Mouse (Mus musculus): Measurements from ENCODE around the gene Cib2. TPM values are rescaled to one million over a fixed set of nuclear protein-coding genes. Genes with fewer than 3 reads are reported as not detected.
A peak's percentile ranks its signal among the peaks of the same experiment; 100 is the strongest.
"Not testable (repeated sequence)": the region's sequence is repeated elsewhere in the genome, so short reads cannot be mapped to it uniquely, and the experiment has no call there.

Gene Cib2
- total RNA-seq (2021) = 10 to 100 TPM; 19.3 to 22.8 TPM

DNA sequence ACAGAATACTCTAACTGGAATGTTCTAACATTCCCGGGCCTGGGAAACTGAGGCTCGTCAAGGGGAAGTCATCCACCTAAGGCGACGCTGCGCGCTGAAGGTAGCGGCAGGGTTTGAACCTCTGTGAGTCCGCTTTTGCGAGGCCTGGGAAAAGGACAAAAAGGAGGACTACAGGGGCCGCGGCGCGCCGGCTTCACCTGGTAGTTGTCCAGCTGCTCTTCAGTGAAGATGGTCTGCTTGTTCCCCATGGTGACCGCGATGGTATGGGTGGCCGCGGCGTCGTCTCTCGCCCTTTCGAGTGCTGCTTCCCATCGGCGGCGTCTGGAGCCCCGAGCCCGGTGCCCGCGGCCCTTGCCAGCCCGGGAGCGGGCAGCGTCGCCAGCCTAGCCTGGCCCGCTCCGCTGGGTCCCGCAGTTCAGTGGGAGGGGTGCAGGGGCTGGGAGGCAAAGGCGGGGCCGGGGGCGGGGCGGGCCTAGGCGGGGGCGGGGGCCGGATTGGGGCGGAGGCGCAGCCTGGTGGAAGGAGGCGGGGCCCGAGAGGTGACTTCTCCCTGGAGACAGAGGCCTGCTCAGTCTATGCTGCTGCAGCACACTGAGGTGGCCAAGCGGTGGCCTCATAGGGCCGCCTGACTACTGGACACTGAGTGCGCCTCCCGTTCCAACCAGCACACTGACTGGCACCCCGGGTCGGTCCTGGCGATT, at the start of gene Cib2:
Cib2 (minus strand) TSS at position 448 of the 701 bp plus-strand sequence.
- DNase-seq (ENCODE audit: low spot score in 2 of 2) = peak; percentile 67 to 69
- intact Hi-C loops (cut with DNase I) = no loop called here

DNA sequence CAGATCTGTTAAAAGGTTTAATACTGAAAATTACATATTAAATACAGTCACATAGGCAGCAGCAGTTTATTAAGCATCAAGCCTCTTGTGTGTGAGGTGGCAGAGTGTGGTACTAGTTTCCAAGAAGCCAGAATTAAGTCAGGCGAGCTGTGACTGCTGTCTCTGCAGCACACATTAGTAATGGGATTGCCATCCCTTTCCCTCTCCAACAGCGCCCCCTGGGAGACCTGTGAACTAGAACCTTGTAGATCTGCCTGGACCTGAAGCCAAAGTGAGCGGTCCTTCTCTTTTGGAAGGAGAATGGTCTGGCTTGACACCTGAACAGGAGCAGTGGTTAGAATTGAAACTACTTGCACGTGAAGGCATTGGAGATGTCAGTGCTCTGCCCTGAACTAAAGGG, 44.9 kb upstream of the Cib2 start:
- peak in 1 of 2 experiments; percentile 22 for DNase-seq (ENCODE audit: low spot score in 2 of 2)
- intact Hi-C loops (cut with DNase I) = no loop called here

DNA sequence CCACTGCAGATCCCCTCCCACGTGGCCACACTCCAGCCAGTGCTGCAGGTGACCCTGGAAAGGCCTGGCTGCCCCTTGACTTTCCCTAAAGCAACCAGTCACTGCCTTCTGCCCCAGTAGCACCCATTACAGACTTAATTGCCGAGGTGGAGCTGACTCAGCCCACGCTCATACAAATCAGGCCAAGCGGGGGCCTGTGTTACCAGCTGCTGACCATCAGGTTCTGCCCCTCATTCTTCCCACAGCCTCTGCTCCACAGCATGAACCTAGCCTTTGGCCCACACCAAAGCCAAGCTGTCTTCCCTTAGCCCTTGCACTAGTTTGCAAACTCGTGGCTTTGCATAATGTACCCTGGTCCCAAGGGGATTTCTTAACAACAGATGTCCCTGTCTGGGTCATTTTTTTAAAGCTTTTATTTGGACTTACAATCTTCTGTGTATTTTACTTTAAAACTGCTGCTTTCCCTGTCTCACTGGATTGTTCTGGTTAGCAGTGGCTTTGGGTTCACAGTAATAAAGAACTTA, 44.2 kb upstream of the Cib2 start:
- DNase-seq (ENCODE audit: low spot score in 2 of 2) = no peak
- intact Hi-C loops (cut with DNase I) = no loop called here

DNA sequence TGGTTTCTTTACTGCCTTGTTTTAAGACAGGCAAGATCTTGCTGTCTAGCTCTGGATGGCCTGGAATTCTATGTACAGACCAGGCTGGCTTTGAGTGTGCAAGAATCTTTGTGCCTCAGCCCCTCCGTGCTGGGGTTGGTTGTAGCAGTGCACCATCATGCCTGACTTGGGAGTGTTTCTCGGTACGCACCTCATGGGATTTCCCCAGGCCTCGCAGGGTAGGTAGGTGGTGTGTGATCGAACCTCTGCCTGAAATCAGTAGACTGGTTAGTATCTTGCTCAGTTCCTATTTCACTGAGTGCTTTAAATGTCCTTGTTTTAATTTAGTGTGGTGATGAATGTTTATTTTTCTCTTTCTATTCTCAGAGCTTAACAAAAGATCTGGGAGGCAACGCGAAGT, 42.9 kb upstream of the Cib2 start:
- intact Hi-C loops (cut with DNase I) = no loop called here
- no peak for DNase-seq (ENCODE audit: low spot score in 2 of 2)

DNA sequence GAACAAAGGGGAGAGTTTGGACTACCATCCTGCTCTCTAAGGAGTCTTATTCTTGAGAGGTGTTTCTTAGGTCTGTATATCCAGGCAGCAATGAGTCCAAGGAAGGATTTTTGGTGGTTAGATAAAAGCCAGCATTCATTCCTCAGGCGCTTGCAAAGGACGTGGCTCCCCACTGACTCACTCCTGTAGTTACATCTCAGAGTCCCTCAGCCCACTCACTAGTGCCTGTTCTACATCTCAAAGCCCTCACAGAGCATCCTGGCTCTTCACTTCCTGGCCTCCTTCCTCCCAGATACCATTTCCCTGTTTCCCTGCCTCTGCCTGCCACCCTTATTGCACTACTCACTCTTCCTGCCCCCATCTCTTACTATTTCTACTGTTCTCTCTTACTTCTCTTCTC, 42.4 kb upstream of the Cib2 start:
- no peak for DNase-seq (ENCODE audit: low spot score in 2 of 2)
- intact Hi-C loops (cut with DNase I) = no loop called here

DNA sequence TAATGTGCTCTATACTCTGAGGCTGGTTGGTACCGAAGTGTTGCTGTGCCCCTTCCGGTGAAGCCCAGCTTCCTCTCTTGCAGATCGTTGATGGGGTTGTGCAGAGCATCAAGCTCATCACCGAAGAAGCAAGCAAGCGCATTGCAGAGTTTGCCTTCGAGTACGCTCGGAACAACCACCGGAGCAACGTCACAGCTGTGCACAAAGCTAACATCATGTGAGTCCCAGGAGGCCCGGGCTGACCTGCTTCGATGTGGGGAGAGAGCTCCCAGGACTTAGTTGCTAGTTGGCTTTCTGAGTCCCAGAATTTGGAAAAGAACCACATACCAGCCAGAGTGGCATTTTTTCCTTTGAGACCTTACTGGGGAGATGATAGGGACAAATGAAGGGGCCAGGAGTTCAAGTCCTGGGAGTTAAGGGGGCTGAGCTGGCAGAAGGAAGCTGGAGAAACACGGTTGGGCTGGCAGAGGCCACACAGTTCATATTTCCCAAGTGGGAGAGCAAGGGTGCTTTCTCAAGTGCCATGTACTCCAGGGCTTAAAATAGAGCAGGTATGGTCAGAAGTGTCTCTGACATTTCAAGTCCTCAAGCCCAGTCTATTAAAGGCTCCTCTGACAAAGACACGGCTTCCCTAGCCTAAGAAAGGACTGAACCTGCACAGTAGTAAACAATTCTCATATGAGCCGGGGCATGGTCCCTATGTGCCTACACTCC, 36.9 kb upstream of the Cib2 start:
- intact Hi-C loops (cut with DNase I) = no loop called here
- DNase-seq (ENCODE audit: low spot score in 2 of 2) = no peak

DNA sequence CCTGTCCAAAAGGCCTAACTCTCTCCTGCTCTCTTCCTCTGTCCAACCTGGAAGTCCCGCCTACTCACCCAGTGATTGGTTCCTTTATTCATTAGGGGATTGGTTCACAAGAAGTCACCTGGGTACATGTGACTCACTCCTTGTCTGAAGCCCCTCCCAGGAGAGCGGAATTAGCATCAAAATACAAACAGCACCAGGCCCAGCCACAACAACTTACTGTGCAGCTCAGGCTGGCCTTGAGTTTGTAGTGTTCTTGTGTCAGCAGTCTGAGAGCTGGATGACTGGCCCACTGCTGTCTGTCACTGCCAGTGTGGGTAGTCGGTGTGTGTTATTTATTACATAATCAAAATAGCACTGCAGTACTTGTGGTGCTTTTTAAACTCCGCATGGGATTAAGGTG, 33.6 kb upstream of the Cib2 start:
- intact Hi-C loops (cut with DNase I); DNase-seq (ENCODE audit: low spot score in 2 of 2): not testable (repeated sequence)

DNA sequence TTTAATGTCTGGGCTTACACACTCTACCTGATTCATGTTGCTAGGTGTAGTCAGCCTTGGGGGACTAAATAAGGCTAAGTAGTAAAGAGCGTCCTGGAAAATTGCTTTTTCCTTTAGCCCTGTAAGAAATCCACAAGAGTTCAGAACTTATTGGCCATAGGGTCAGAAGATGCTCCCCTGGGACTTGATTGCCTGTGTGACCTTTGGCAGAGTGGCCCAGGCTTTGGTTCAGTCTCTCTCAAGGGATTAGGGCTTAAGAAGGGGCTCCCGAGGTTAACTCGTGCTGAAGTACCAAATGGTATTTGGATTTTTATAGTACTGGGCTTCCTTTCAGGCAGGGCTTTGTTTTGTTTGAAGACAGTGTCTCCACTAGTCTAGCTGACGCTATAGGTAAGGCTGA, 27.8 kb upstream of the Cib2 start:
- intact Hi-C loops (cut with DNase I) = no loop called here
- DNase-seq (ENCODE audit: low spot score in 2 of 2) = no peak

DNA sequence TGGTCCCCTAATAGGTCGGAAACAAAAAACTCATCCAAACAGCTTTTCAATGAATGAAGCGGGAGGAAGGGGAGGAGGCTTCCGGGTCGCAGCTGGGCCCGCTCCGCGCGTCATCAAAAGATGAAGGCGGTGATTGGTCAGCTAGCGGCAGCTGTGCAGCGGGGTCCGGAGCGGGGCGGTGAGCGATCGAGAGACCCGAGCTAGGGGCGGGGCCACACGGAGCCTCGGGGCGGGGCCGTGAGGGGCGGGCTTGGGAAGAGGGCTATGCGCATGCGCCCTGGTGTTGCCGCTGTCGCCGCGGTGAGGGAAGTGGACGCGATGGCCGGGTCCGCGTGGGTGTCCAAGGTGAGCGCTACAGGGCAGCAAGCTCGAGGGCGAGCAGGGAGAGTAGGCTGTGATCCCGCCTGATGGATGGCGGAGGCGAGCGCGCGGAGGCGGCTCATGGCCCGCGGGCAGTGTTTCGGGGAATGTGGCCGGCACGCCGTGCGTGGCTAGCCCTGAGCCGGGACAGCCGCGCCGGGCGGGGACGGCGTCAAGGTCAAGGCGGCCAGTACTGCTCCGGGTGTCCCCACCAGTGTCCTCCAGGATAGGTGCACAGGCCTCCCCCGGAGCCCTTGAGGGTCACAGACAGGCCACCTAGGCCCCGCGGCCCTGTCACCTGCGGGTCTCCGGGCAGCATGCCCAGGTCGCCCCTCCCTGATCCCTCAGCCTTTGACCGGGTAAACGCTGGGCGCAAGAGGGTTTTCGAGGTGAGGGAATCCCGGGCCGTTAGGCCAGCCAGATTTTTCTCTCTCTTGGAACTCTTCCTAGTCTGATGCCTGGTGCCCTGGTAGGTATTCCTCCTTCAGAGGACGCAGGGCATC, 26.4 kb upstream of the Cib2 start, which contains the start of gene Idh3a:
Idh3a (plus strand) TSS at position 136 of the 863 bp plus-strand sequence.
- intact Hi-C loops (cut with DNase I) = no loop called here

DNA sequence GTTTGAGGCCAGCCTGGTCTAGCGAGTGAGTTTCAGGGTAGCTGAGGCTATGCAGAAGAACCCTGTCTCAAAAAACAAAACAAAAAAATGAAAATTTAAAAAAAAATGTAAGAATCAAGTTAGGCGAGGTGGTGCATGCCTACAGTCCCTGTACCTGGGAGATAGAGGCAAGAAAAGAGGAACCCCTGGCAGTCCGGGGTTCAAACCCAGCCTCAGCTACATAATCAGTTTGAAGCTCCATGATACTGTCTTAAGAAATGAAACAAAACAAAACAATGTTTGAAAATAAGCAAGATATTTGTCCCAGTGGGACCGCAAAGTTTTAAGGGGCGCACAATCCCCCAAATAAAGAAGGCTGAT, 25.8 kb upstream of the Cib2 start:
- DNase-seq (ENCODE audit: low spot score in 2 of 2) = no peak
- intact Hi-C loops (cut with DNase I) = no loop called here

More for the DNA sequence above, 26.4 kb upstream of the Cib2 start, which contains the start of gene Idh3a:
- peak; percentile 96 to 97 for DNase-seq (ENCODE audit: low spot score in 2 of 2)

DNA sequence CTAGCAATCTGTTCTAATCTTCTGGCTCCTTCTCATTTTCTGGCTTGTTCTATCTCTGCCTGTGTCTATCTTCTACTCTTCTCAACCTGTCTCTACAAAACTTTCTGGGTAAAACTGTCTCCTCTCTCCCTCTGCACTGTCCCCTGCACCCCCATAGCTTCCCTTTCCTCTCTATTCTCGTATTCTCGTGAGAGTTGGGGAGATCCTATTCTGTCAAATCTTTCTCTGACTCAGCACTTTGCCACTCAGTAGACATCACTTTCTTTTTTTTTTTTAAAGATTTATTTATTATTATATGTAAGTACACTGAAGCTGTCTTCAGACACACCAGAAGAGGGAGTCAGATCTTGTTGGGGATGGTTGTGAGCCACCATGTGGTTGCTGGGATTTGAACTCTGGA, 24.1 kb upstream of the Cib2 start:
- intact Hi-C loops (cut with DNase I) = not testable (repeated sequence)

DNA sequence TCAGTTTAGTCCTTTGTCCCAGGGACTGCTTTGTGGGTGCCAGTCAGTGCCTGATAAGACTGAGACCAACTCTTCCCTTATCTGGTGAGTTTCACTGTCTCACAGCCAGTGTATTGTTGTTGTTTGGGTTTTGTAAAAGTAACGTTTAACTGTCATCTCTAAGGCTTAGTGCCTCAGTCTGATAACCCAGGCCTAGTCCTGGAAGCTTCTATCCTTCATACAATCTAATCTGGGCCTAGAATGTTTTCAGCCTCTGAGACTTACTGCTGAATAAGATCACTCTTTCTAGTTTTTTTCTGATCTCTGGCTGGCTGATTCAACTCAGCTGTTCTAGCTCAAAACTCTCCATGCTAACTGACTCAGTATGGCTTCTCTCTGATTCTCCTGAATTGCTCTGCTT, 23.7 kb upstream of the Cib2 start:
- intact Hi-C loops (cut with DNase I) = no loop called here
- no peak for DNase-seq (ENCODE audit: low spot score in 2 of 2)

More for the DNA sequence above, 24.1 kb upstream of the Cib2 start:
- not testable (repeated sequence) for DNase-seq (ENCODE audit: low spot score in 2 of 2)

DNA sequence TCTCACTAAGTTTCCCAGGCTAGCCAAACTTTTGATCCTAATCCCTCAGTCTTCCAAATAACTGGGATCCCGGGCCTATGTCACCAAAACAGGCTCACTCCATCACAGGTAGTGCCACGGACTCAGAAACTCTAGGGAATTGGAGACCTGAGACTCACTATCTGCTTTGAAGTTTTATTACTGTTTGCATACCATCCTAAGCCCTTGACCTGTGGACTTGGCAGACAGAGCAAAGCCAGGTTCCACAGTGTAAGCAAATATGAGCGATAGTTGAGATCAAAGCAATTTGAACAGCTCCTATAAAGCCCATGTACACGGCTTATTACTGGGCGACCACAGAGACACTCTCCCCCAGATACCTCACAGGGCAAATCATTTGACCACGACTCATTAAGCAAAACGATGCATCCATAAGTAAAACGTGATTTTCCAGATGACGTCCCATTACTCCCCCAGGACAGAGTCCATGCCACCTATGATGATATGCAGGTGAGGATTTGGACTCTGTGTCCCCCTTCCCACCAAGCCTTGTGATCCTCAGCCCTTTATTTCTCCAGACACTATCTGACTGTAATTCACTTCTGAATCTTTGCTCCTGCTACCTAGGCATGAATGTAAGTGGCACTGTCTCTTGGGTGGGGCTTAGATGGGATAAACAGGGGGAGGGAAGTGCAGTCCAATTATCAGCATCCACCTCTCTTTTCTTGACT, 11.3 kb upstream of the Cib2 start:
- intact Hi-C loops (cut with DNase I) = no loop called here
- no peak for DNase-seq (ENCODE audit: low spot score in 2 of 2)

DNA sequence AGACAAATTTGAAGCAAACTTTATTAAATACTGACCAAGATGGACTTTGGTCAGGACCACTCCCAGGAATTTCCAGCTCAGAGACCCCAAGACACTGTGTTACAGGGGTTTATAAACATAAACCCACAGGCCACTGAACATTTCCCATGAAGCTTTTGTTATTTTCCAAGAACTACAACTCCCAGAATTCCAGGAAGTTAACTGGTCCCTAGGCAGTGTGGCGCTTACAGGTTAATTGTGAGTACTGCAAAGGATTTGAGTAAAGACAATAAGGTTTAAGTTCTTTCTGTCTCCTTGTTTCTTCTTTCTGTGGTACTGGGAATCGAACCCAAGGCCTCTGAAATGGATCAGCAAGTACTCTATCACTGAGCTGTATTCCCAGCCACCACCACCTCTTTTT, 8.7 kb upstream of the Cib2 start:
- intact Hi-C loops (cut with DNase I) = no loop called here
- no peak for DNase-seq (ENCODE audit: low spot score in 2 of 2)

DNA sequence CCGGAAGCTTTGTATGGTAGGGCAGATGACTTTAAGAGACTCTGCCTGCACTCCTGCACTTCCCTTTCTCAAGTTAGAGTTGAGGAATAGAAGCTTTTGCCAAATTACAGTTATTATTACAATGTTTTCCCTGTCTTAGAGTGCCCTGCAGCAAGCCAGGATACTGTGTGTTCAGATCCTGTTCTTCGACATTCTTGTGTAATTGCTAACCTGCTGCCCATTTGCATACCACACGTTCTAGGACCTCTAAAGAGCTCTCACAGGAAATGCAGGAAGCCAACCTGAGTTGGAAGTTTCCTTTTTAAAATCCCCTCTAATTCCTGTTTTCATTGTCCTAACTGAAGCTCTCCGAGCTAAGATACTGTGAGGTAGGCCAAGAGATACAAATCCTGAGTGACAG, 6.9 kb upstream of the Cib2 start:
- DNase-seq (ENCODE audit: low spot score in 2 of 2) = no peak
- intact Hi-C loops (cut with DNase I) = no loop called here

DNA sequence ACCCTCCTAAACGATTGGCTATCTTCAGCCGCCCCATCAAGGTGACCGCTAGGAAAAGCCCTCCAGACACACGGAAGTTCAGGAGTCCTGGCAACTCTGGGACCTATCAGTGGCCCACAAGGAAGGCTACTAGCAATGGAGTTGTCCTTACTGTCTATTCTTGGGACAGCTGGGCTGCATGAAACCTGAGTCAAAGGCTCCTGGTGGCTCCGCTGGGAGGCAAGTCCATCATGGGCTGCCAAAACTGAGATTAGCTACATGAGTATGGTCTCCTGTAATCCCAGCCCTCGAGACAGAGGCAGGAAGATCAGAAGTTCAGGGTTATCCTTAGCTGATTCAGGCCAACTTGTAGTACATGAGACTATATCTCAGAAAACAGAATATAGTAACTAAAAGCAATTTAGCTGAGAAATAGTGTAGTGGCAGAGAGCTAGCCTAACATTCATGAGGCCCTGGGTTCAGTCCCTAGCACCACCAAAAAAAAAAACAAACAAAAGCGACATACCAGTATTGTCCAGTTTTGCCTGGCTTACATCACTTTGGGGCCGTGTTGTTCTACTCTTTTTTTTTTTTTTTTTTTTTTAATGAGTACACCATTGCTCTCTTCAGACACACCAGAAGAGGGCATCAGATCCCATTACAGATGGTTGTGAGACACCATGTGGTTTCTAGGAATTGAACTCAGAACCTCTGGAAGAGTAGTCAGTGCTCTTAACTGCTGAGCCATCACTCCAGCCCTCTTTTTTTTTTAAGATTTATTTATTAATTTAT, 998 bp upstream of the Cib2 start:
- intact Hi-C loops (cut with DNase I) = no loop called here
- DNase-seq (ENCODE audit: low spot score in 2 of 2) = no peak

DNA sequence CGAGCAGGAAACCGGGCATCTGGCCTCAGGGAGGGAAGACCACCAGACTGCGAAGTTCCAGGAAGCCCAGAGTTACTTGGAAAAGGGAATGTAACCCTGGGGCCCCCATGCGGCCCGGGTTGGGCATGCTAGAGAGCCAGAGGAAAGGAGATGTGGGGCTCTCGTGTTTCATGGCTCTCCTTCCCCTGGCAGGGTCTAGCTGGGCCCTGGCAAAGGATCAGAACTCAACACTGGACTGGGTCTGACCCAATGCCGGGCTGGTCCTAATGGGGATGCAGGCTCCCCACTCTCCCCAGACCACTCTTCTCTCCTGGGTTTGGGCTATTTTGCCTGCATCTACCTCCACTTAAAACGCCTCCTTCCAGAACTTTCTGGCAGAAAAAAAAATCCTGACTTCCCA, 1.3 kb downstream of the Cib2 start:
- intact Hi-C loops (cut with DNase I) = no loop called here
- no peak for DNase-seq (ENCODE audit: low spot score in 2 of 2)

DNA sequence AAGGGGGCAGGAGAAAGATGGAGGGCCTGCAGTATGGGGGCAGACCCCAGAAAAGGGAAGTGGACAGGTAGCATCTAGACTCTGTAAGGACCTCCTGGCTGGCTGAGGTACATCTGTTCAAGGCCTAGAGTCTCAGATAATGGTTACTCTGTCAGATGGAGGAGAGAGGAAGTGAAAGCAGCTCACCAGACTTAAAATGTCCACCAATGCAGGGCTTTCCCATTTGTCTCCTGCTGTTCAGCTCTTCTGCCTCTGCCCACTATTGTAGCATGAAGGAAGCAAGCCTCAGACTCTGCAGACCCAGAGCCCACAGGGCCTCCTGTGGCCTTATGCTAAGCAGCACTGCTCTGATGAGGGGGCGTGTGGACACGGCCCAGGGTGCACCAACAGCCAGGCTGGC, 5.0 kb downstream of the Cib2 start:
- intact Hi-C loops (cut with DNase I) = no loop called here
- DNase-seq (ENCODE audit: low spot score in 2 of 2) = no peak

DNA sequence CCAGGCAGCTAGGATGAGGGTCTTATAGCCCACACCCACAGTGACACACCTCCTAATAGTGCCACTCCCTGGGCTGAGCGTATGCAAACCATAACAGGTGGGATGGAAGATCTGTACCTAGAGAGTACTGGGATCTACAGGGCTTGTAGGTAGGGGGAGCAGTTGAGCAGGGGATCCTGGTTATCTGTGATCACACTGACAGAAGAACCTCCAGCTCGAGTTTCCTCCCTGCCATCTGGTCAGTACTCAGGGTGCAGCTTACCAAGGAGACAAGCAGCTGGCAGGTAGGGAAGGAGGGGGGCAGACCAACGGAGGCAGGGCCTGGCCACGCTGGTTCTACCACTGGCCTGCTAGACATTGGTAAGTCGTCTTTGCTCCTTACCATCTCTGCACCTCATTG, 7.6 kb downstream of the Cib2 start:
- peak in 1 of 2 experiments; percentile 21 for DNase-seq (ENCODE audit: low spot score in 2 of 2)
- intact Hi-C loops (cut with DNase I) = no loop called here

Data from left cerebral cortex, postnatal 36 days (tissue).